Mouse (Mus musculus) embryonic fibroblast, embryonic 13.5 days (primary cell): Measurements from ENCODE around the gene Syne3.

Experiments used
- CTCF ChIP-seq: IDR thresholded peaks from 2 replicates; pipeline ENCODE4 v1.5.1; 2011; ENCODE audit warnings: mild to moderate bottlenecking, control low read depth, low read length, moderate library complexity, borderline replicate concordance; ENCODE audit not compliant: insufficient read depth
- POLR2A ChIP-seq: IDR thresholded peaks from 2 replicates; pipeline ENCODE4 v1.6.1; 2011; ENCODE audit warnings: low read depth, mild to moderate bottlenecking, control low read depth, low read length, moderate library complexity

DNA sequence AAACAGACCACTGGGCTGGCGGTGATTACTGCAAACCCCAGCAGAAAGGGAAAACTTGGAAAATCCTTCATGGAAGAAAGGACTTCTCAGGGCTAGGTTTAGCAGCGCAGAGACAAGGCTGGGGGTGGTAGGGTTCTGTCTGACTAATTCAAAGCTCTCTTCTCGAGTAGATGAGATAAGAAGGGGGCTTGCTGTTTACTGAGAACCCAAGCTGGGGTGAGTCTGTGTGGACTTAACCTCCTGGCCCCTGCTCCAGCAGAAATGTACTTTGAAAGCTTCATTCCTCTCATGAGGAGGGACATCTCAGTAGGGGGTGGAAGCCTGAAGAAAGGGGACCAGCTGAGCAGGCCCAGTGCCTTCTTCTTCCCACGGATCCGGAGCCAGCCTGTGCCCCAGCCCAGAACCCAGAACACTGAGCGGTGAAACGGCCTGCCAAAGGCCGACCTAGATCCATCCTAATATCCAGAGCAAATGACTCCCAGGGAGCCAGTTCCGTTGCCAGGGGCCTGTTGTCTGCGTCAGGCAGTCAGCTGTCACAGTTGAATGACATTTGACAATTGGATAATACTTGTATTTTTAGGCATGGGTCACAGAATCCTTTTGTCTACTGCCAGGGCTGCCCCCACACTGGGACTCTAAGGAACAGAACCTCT is 97.2 kb downstream of the Syne3 start:
- TF ChIP-seq CTCF (no peak), POLR2A (no peak)
